Mouse (Mus musculus) embryonic facial prominence, embryonic 12.5 days (tissue): ENCODE measurements around the gene Hrasls5. TPM values are rescaled to one million over a fixed set of nuclear protein-coding genes. Genes with fewer than 3 reads are reported as not detected.

Source experiments
- ATAC-seq: fragments of 200-750 bp; cut with Nextera tagmentation; 2 replicates; pipeline ENCODE4 v1.8.0; 2017; ENCODE audit not compliant: insufficient number of reproducible peaks, insufficient read depth, low FRiP score, low TSS enrichment
- H3K27ac ChIP-seq: fragments of 300-500 bp; sonication (generic); 2 replicates; pipeline ENCODE4 v1.5.1; 2016; ENCODE audit warnings: mild to moderate bottlenecking
- H3K27me3 ChIP-seq: fragments of 300-500 bp; sonication (generic); 2 replicates; pipeline ENCODE4 v1.6.1; 2016; ENCODE audit warnings: mild to moderate bottlenecking, moderate library complexity
- H3K36me3 ChIP-seq: fragments of 300-500 bp; sonication (generic); 2 replicates; pipeline ENCODE4 v1.6.1; 2016; ENCODE audit warnings: mild to moderate bottlenecking
- H3K4me1 ChIP-seq: fragments of 300-500 bp; sonication (generic); 2 replicates; pipeline ENCODE4 v1.6.1; 2016
- H3K4me2 ChIP-seq: fragments of 300-500 bp; sonication (generic); replicated peaks from 2 replicates; pipeline ENCODE4 v1.6.1; 2016; ENCODE audit warnings: mild to moderate bottlenecking, moderate library complexity
- H3K4me3 ChIP-seq: fragments of 300-500 bp; sonication (generic); 2 replicates; pipeline ENCODE4 v1.5.1; 2016; ENCODE audit warnings: mild to moderate bottlenecking
- H3K9ac ChIP-seq: fragments of 300-500 bp; sonication (generic); 2 replicates; pipeline ENCODE4 v1.6.1; 2016; ENCODE audit warnings: mild to moderate bottlenecking, moderate library complexity
- H3K9me3 ChIP-seq: fragments of 300-500 bp; sonication (generic); 2 replicates; pipeline ENCODE4 v1.6.1; 2016; ENCODE audit warnings: mild to moderate bottlenecking, moderate library complexity
- WGBS: fragments of 180-500 bp; shearing (Covaris S2); methylation state at CpG from one replicate; pipeline ENCODE4 v1.1.7; 2016; 5-methylcytosine and 5-hydroxymethylcytosine counted together
- polyA plus RNA-seq: library from polyadenylated mRNA; unstranded; fragments of >200 nt; fragmentation: Nextera tagmentation; extraction: Ambion mirVana; gene quantifications from 2 replicates; pipeline ENCODE4 v1.2.1, GENCODE M21; 2016

The Hrasls5 gene
- polyA plus RNA-seq: not detected in 2 replicates

DNA sequence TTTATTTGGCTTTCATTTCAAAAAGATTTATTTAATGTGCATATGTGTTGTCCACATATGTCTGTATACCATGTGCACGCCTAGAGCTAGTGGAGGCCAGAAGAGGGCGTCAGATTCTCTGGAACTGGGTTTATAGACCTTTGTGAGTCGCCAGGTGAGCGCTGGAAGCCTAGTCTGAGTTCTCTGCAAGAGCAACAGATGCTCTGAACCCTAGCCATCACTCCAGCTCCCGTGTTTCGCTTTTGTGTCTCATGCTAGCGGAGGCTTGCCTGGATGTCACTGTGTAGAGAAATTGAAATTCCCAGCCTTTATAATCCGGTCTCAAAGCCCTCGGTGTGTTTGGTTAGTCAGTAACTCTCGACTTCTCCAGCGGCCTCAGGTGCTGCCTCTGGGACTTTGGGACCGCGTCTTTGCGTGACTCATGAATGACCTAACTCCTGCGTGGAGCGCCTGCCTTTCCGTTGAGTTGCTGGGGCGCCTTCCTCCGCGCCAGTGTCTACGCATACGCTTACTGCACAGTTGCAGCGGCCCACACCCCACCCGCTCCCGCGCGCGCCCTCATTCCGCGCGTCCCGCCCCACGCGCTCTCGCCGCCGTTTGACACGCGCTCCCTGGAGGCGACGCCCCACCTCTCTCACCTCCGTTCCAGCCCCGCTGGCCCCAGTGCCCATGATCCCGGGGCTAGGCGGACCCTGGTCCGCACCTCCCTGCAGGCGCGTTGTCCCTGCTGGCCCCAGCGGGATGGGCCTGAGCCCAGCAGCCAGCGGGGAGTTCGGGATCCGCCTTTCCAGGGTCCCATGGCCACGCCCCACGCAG is at the start of gene Hrasls5:
Gene Hrasls5, plus strand, starts transcription at position 600 of the 816 bp plus-strand sequence.
- peak; percentile 55; the same call in 1 of the 2 replicates for ATAC-seq
- WGBS: 3% methylated on average over 54 of the region's 54 CpGs
- Histone ChIP-seq H3K27ac (no peak within 1 kb of the TSS), H3K4me1 (peaks cover 4% of the 10 kb centered on the region), H3K36me3 (no peaks in the 10 kb centered on the region), H3K9me3 (no peaks in the 10 kb centered on the region), H3K27me3 (peaks cover 20% of the 10 kb centered on the region), H3K9ac (peak within 1 kb of the TSS; percentile 54), H3K4me3 (peak within 1 kb of the TSS; percentile 46), H3K4me2 (peak within 1 kb of the TSS; percentile 94)

DNA sequence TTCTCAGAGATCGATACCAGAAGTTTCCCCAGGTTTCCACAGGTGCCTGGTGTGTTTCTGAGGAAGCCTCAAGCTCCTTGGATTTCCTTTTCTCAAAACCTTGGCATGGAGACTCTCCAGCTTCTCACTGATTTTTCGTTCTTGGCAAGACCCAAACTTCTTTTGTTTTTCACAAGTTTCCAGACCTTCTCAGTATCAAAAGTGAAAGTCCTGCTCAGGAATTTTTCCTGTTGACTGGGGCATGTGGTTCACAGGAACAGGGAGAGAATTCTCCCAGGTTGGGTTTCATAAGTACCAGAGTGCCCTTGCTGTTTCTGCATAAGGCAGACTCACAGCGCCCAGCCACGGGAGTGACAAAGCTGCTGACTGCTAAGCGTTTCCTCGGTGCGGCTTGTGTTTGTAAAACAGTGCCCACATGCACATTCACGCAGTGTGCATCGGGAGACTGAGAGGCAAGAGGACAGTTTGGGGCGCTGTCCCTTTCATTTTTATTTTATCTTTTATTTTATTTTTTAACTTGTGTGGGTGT is 49.7 kb upstream of the Hrasls5 start:
- H3K36me3 ChIP-seq: no peaks in the 10 kb centered on the region
- no peak overlapping the region for H3K4me3 ChIP-seq
- H3K27ac ChIP-seq: no peak overlapping the region
- ATAC-seq: no peak
- no peak overlapping the region for H3K4me2 ChIP-seq
- 72% methylated on average over 10 of the region's 10 CpGs for WGBS
- no peaks in the 10 kb centered on the region for H3K9me3 ChIP-seq
- no peaks in the 10 kb centered on the region for H3K27me3 ChIP-seq
- H3K4me1 ChIP-seq: peaks cover 23% of the 10 kb centered on the region; the same call in 1 of the 2 replicates
- H3K9ac ChIP-seq: no peak overlapping the region

DNA sequence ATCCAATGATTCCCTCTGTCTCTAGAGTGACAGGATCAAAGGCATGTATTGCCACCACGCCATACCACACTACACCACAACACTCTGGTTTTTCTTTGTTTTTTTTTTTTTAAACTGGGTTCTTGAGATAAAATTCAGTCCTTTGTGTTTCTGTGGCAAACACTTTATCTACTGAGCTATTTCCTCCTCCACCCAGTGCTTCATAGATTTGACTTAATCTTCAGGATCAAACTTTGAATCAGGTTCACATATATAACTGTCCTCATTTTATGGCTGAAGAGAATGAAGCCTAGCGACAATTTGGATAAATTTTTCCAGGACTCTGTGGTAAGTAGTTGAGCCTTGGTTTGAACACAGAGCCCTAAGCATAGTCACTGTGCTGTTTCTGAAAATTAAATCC is 48.7 kb upstream of the Hrasls5 start:
- no peak for ATAC-seq
- Histone ChIP-seq H3K36me3 (no peaks in the 10 kb centered on the region), H3K4me2 (no peak overlapping the region), H3K9me3 (no peaks in the 10 kb centered on the region), H3K27ac (no peak overlapping the region), H3K27me3 (no peaks in the 10 kb centered on the region), H3K4me1 (peaks cover 25% of the 10 kb centered on the region), H3K9ac (no peak overlapping the region), H3K4me3 (no peak overlapping the region)
- 73% methylated on average over 2 of the region's 2 CpGs for WGBS

DNA sequence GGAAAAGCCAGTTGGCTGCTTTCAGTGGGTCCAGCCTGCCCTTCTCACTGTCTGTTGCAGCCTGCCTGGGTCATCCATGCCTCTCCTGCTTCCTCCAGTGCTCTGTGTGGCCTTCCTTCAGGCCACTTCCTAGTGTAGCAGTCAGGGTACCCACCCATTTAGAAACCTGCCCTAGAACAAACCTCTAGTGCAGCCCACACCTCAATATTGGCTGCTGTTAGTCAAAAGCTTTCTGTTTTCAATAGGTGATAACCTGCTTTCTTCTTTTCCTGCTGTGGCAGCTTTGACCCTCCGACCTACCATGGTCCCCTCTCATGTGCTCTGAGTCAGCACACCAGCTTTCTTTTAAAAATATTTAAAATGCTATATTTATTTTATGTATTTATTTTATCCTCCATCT is 47.9 kb upstream of the Hrasls5 start:
- H3K4me1 ChIP-seq: peaks cover 26% of the 10 kb centered on the region
- H3K4me3 ChIP-seq: no peak overlapping the region
- H3K4me2 ChIP-seq: no peak overlapping the region
- H3K9ac ChIP-seq: no peak overlapping the region
- H3K27ac ChIP-seq: no peak overlapping the region
- no peaks in the 10 kb centered on the region for H3K36me3 ChIP-seq
- WGBS: 79% methylated on average over 1 of the region's 1 CpGs
- ATAC-seq: no peak
- no peaks in the 10 kb centered on the region for H3K9me3 ChIP-seq
- H3K27me3 ChIP-seq: no peaks in the 10 kb centered on the region

DNA sequence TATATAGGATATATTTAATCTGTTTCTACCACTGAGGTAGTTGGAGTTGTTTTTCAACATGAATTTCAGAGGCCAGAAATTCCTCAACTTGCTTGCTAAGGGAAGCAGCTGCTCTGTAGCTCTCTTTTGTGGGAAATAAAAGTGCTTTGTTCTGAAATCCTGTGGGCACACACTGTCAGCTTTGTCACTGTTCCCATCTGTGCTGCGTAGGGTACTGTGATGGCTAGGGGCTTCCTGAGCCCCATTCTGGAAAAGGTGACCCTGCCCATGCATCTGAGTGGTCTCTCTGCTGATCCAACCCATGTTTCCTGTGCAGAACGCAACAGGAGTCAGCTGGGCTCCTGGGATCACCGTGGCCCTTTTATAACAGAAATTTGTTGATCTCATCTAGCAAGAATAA is 45.5 kb upstream of the Hrasls5 start:
- Histone ChIP-seq H3K4me2 (no peak overlapping the region), H3K4me3 (no peak overlapping the region), H3K9ac (no peak overlapping the region), H3K9me3 (no peaks in the 10 kb centered on the region), H3K36me3 (no peaks in the 10 kb centered on the region), H3K27ac (no peak overlapping the region), H3K4me1 (peaks cover 20% of the 10 kb centered on the region), H3K27me3 (no peaks in the 10 kb centered on the region)
- WGBS: 37% methylated on average over 3 of the region's 3 CpGs
- ATAC-seq: no peak

DNA sequence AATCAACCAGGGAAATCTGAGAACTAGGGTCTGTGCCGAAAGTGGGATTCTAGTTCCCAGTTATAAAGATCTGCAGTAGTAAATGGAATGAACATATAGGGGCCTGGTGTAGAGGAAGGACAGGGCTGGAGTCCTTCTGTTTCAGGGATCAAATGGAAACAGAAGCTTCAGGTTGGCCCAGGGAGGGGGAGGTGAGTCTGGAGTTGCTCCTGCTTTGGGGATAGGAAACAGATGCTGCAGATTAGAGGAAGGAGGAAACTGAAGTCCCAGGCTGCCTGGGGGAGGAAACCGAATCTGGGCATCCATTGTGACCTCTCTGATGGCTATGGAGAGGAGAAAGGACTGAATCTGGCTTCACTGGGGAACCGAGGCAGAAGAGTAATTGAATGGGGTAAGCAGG is 44.0 kb upstream of the Hrasls5 start:
- H3K4me1 ChIP-seq: peaks cover 17% of the 10 kb centered on the region
- no peak overlapping the region for H3K4me3 ChIP-seq
- no peaks in the 10 kb centered on the region for H3K36me3 ChIP-seq
- H3K9ac ChIP-seq: no peak overlapping the region
- no peak for ATAC-seq
- no peak overlapping the region for H3K4me2 ChIP-seq
- WGBS: 5% methylated on average over 3 of the region's 3 CpGs
- peak overlapping the region; percentile 71 for H3K27ac ChIP-seq
- no peaks in the 10 kb centered on the region for H3K27me3 ChIP-seq
- no peaks in the 10 kb centered on the region for H3K9me3 ChIP-seq

DNA sequence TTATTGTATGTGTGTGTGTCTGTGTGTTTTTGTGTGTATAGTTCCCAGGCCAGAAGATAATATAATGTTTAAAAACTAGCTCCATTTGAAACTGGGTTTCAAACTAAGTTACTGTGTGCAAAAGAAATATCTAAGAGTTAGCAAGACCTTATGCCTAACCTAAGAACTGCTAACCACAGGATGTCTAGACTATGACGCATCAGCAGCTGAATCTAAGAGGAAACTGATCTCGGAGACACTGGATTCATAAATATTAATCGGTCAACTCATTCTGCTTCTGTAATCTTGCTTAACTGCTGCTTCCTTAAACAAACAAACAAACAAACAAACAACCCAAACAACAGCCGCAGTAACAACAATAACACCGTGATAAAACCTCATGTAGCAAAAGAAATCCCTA is 42.7 kb upstream of the Hrasls5 start:
- H3K27ac ChIP-seq: no peak overlapping the region

DNA sequence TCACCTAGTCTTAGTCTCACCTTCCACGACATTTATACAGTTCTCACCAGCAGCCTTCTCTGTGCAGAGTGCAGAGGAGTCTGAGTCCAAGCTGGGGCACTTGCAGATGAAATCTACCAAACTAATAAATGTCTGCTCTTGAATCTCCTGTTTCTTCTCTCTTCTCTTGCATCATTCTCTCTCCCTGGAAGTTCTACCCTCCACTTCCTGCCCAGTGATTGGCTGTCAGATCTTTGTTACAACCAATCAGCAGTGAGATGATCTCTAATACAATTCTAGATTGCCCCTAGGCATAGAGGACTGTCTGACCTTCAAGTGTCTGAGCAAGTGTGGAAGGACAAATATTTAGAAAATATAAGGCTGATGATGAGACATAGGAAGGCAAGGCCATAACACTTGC is 36.2 kb upstream of the Hrasls5 start:
- H3K36me3 ChIP-seq: 0 out of 2 replicates have a peak, but pooled peaks cover 2% of the 10 kb centered on the region
- no peak overlapping the region for H3K4me2 ChIP-seq
- no peak overlapping the region for H3K9ac ChIP-seq
- no peaks in the 10 kb centered on the region for H3K27me3 ChIP-seq
- 73% methylated on average over 1 of the region's 1 CpGs for WGBS
- no peaks in the 10 kb centered on the region for H3K9me3 ChIP-seq
- no peaks in the 10 kb centered on the region for H3K4me1 ChIP-seq
- H3K27ac ChIP-seq: no peak overlapping the region
- no peak overlapping the region for H3K4me3 ChIP-seq
- ATAC-seq: no peak

More for the DNA sequence above, 42.7 kb upstream of the Hrasls5 start:
- no peaks in the 10 kb centered on the region for H3K9me3 ChIP-seq
- no peak overlapping the region for H3K4me3 ChIP-seq
- peaks cover 17% of the 10 kb centered on the region for H3K4me1 ChIP-seq
- no peaks in the 10 kb centered on the region for H3K36me3 ChIP-seq
- H3K27me3 ChIP-seq: no peaks in the 10 kb centered on the region
- 83% methylated on average over 5 of the region's 5 CpGs for WGBS
- H3K4me2 ChIP-seq: no peak overlapping the region
- no peak overlapping the region for H3K9ac ChIP-seq
- ATAC-seq: no peak

DNA sequence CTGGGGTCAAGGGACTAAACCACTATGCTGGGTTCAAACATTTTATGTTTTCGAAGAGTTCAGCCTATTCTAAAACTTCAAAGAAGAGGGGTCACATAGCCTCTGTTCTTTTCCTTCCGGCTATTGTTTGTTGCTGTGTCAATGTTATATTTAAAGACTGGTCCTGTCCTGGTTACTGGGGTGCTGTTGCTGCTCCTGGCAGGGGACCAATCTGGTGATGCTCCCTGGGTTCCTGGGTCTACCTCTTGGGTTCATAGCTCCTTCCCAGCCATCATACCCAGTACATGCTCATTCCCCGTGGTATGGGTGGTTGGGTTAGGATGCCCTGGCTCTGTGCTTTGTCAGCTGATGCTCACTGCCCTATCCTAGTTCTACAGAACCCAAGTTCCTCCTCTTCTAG is 34.6 kb upstream of the Hrasls5 start:
- Histone ChIP-seq H3K27me3 (no peaks in the 10 kb centered on the region), H3K4me1 (no peaks in the 10 kb centered on the region), H3K9ac (no peak overlapping the region), H3K27ac (no peak overlapping the region), H3K4me3 (no peak overlapping the region), H3K9me3 (no peaks in the 10 kb centered on the region), H3K36me3 (0 out of 2 replicates have a peak, but pooled peaks cover 2% of the 10 kb centered on the region), H3K4me2 (no peak overlapping the region)
- WGBS: 83% methylated on average over 3 of the region's 3 CpGs
- no peak for ATAC-seq

DNA sequence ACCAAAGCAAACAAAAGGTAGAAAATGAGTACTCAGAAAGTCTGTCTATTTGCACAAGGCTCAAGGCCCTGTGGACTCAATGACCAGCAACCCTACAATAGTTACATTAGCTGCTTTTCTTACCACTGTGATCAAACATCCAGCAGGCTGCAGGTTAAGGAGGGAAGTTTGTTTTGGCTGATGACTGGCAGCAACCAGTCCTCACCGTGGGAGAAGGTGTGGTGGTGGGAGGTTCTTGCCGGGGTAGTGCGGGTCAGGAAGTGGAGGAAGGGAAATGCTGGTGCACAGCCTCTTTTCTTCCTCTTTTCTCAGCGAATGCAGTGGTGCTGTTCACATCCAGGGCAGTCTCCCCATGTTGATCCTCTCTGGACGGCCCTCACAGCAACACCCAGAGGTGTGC is 31.3 kb upstream of the Hrasls5 start:
- no peak overlapping the region for H3K4me2 ChIP-seq
- H3K27me3 ChIP-seq: no peaks in the 10 kb centered on the region
- no peak overlapping the region for H3K9ac ChIP-seq
- H3K27ac ChIP-seq: no peak overlapping the region
- ATAC-seq: no peak
- H3K36me3 ChIP-seq: no peaks in the 10 kb centered on the region
- H3K9me3 ChIP-seq: no peaks in the 10 kb centered on the region
- no peak overlapping the region for H3K4me3 ChIP-seq
- 57% methylated on average over 5 of the region's 5 CpGs for WGBS
- H3K4me1 ChIP-seq: no peaks in the 10 kb centered on the region

DNA sequence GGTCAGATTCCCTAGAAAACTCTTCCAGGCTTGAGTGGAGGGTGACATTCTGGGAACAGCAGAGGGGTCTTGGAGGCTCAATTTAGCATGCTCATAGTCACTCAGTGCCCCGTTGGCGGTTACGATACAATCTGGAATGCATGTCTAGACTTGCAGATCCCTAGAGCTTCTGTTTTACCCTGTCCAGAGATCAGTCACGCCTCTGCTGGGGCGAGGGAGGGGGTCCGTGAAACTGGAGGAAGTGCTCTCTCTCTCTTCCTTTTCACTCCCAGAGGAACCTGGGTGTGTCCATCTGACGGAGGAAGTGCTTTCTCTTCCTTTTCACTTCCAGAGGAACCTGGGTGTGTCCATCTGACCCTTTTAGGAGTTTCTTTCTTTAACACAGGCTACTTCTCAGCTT is 29.2 kb upstream of the Hrasls5 start:
- H3K9ac ChIP-seq: no peak overlapping the region
- ATAC-seq: no peak
- WGBS: 50% methylated on average over 7 of the region's 7 CpGs
- no peaks in the 10 kb centered on the region for H3K9me3 ChIP-seq
- 0 out of 2 replicates have a peak, but pooled peaks cover under 1% of the 10 kb centered on the region for H3K36me3 ChIP-seq
- no peak overlapping the region for H3K4me2 ChIP-seq
- no peaks in the 10 kb centered on the region for H3K4me1 ChIP-seq
- H3K27ac ChIP-seq: no peak overlapping the region
- no peaks in the 10 kb centered on the region for H3K27me3 ChIP-seq
- no peak overlapping the region for H3K4me3 ChIP-seq

DNA sequence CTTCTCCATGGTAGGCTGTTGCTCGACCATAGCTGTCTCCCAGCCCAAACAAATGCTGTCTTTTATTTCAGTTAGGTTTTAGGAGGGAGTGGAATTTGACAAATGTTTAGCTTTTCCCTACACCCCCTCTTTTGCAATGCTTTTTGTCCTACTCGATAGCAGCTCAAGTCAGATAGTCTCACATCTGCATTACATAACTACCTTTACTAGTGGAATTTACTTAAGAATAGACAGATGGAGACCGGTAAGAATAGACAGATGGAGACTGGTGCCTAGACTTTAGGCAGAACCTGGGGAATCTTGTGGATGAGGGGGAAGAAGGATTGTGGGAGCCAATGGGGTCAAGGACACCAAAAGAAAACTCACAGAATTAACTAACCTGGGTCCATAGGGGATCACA is 28.7 kb upstream of the Hrasls5 start:
- no peaks in the 10 kb centered on the region for H3K9me3 ChIP-seq
- 69% methylated on average over 3 of the region's 3 CpGs for WGBS
- no peak overlapping the region for H3K4me3 ChIP-seq
- H3K4me2 ChIP-seq: no peak overlapping the region
- H3K27me3 ChIP-seq: no peaks in the 10 kb centered on the region
- no peaks in the 10 kb centered on the region for H3K4me1 ChIP-seq
- 0 out of 2 replicates have a peak, but pooled peaks cover 3% of the 10 kb centered on the region for H3K36me3 ChIP-seq
- H3K9ac ChIP-seq: no peak overlapping the region
- ATAC-seq: no peak
- H3K27ac ChIP-seq: no peak overlapping the region
